Mouse (Mus musculus): ENCODE measurements at regions not wholly inside any gene's neighbourhood (a gene's known extent, or its start where the extent isn't known, plus 50 kb on each side); places are given as distances from the start of the nearest gene placed in this dataset.
A peak's percentile ranks its signal among the peaks of the same experiment; 100 is the strongest.

GRCm38 (mm10) chr13:24527812-24528531, 54.0 kb upstream of the Ripor2 start:
- DNase-seq: peak; percentile 67

Data from thymus, postnatal 4 days (tissue).